Mouse (Mus musculus) ZHBTc4 (cell line): ENCODE measurements around the gene Atox1.

ENCODE experiments used
- DNase-seq: peaks from one replicate; pipeline ENCODE4 v3.0.0-alpha.2; 2011; ENCODE audit warnings: low read depth, low spot score

The Atox1 gene

DNA sequence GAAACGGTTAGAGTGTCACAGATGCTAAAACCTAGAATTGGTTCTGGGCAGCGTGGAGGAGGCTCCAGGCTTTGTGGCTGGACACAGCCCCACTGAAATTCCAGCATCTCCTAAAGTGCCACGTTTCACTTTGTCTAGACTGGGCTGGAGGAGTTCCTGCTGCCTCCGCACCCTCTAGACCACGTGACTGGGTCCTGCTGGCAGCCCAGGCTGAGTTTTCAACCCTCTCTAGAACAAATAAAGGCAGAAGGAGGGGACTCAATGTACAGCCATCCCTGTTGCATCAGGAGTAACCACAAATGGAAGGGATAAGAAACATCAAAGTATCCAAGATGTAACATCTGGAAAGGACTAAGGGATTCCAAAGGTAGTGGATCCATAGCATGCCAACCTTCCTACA is 46.7 kb downstream of the Atox1 start:
- peak; percentile 67 for DNase-seq

DNA sequence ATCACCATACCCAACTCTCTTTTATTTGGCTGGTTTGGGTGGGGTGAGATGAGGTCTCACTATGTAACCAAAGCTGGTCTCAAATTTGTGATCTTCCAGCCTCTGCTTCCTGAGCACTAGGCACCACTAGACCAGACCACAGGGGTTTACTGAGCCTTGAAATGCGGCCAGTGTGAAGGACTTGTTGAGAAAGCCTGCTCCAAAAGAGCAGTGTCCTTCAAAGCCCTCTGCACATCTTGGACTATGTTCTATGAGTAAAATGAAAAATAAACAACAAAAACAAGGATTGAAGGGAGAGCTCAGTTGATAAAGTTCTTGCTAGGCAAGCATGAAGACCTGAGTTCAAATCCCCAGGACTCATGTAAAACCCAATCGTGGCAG is 47.6 kb downstream of the Atox1 start:
- DNase-seq = no peak

DNA sequence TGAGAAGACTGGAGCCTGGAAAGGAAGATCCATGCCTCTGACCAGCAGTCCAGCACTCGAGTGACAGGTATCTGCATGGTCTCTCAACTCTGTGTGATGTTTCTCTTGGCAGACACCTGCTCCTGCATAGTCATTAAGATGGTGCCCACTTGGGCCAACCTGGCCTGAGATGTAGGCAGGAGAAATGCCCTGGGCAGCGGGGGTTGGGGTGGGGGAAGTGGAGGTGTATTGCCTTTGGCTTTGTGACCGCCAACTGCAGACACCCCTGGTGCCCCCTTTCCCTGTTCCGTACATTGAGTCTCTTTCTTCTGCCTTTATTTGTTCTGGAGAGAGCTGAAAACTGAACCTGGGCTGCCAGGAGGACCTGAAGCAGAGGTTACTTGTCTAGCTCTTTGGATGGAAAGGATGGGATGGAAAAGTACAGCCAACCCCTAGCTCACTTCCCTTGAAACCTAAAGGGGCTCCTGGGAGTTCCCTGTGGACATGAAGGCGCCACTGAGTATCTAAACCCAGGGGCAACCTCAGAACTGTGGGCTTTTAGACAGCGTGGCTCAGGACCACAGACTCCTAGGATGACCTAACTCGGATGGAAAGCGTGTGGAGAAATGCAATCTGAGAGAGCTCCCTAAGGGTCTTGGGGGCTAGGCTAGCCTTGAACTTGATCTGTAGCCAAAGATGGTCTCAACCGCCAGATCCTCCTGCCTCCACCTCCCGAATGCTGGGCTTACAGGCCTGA is 48.2 kb downstream of the Atox1 start:
- no peak for DNase-seq

DNA sequence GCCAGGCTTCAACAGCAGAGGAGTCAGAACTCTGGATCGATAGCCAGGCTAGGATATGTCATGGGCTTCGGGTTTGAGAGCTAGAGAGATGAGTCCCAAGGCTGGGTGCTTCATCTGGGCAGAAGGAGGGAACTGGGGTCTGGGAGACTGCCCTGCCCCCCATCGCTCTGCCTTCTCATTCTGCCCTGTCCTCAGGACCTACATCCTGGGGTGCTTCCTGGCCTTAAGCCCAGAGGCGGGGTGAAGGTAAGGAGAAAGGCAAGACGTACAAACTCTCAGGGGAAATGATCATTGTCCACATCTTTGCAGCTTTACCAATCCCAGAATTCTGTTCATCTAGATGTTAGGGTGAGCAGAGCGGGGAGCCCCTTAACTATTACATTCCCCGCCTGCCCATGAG is 49.0 kb downstream of the Atox1 start:
- DNase-seq = no peak

DNA sequence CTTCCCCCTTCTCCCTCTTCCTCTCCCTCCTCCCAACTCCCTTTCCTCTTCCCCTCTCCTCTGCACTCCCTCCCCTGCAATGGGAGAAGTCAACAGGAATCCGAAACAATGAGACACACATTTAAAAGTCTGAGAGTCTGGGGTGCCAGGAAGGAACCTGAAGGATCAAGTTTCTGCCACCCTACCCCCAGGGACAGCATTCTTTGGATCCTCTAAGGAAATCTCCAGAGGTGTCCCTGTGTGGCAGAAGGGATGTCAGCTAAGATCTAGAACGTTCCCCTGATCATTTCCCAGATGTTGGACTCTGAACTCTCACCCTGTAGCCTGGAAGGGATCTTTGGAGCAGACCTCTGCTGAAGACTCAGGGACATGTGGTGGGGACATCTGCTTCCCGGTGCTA is 50.5 kb downstream of the Atox1 start:
- no peak for DNase-seq

DNA sequence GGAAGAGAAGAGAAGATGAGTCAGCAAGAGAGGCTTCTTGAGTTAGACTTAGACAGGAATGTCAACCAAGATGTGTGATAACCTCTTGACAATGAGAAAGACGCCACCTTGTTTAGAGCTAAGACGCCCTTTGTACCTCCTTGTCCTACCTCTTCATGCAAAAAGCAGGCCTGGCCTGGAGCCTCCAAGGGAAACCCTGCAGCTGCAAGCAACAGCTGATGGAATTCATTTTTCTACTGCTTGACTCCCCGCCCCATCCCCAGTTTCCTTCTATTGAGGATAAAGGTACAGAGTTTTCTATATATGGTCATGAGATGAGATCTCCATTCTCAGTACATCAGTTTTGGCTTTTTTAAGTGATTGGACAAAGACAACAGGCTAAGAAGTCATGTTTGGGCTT is 51.0 kb downstream of the Atox1 start:
- DNase-seq = no peak

DNA sequence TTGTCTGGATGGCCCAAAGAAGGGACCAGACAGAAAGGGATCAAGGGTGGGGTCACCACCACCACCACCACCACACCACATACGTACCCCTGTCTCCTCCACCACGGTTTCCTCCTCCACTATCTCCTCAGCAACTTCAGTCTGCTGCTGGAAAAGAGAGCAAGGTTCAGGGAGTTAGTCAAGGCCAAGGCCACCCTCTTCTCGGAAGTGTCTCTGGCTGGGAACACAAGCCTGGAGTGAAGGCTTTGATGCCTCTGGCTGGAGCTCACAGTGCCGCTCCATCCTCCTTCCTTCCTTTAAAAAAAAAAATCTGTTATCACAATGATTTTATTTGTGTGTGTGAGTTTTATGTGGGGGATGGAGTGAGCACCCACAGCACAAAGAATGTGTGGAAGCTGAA is 53.9 kb downstream of the Atox1 start:
- no peak for DNase-seq

DNA sequence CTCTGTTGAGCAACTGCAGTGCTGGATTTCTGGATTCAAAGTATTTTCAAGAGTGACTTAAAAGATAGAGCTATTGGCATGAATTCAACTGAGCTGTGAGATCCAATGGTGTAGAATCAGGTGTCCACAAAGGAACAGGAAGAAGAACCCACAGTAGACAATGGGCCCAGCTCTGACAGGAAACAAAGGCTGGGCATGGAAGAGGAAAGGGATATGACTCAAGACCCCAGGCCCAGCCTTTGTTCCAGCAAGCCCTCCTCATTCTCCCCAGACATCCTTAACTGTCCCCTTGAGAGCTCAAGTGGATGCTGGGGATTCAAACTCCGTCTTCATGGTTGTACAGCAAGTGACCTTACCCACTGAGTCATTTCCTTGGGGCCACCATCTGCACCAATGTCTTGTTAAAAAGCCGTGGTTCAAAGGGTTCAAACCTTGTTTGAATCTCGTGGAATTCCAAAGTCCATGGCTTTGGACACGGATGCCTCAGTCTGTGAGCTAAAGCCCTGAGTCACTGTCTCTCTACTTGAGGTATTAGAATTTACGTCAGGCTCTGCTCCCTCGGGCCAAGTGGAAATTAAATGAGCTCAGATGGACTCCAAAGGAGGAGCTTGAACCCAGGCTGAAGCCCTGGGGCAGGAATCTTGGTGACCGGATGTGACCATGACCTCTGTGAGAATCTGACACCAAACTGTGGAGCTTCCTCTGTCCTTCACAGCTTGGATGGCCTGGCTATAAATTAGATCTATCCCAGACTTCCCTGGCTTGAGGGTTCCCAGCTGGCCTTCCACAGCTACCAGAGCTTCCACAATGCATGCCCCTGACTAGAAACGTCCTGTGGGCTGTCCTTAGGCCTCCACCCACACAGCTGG is 55.2 kb downstream of the Atox1 start:
- DNase-seq = no peak

DNA sequence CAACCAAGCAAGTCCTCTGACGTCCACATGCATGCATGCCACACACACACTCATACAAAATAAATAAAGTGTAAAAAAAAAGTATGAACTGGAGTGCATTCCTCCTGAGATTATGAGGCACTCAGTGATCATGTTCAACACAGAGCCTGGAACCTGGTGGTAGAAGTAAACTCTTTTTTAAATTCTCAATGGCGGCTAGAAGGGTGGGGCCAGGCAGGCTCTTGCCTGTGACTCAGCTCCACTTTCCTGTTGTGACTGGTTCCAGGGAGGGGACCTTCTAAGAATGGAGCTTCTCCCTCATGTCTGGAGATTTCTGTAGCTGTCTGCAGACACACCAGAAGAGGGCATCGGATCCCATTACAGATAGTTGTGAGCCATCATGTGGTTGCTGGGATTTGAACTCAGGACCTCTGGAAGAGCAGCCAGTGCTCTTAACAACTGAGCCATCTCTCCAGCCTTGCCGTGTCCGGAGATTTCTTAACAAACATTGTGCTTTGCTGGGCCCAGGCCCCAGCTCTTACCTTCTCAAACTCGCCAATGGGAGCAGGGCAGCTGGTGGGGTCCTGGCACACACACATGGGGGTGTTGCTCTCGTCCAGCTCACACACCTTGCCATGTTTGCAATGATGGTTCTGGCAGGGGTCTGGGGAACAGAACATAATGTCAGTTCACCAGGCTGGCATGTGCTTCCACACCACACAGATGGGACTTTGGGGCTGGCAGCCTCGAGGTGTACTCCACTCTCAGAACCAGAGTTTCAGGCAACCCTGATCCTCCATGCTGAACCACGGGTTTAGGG is 56.2 kb downstream of the Atox1 start:
- DNase-seq = peak; percentile 62

DNA sequence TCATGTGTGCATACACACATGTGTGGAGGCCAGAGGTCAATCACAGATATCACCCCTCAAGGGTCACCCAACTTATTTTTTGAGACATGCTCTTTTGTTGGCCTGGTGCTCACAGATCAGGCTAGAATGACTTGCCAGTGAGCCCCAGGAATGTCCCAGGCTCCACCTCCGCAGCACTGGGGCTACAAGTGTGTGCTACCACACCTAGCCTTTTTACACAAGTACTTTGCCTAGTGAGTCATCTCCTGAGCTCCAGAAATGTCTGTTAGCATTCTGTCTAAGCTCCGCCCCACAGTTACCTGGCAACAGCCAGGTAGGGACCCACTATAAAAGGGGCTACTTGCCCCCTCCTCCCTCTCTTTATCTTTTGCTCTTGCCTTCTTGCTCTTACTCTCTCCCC is 60.2 kb downstream of the Atox1 start:
- DNase-seq = no peak

DNA sequence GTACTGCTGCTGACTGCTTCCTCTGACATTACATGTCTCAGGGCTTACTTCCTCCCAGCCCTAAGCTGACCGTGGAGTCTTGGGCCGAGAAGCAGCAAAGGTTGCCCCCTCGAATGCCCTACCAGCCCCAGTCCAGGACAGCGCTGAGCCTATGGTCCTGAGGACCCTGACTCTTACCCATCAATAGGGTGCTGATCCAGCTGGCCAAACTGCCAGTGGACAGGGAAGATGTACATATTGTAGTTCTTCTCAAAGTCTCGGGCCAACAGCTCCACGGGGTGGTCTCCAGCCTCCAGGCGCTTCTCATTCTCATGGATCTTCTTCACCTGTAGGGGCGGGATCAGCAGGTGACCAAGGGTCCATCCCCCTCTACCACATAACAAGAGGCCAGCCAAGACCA is 62.7 kb downstream of the Atox1 start:
- DNase-seq = no peak

DNA sequence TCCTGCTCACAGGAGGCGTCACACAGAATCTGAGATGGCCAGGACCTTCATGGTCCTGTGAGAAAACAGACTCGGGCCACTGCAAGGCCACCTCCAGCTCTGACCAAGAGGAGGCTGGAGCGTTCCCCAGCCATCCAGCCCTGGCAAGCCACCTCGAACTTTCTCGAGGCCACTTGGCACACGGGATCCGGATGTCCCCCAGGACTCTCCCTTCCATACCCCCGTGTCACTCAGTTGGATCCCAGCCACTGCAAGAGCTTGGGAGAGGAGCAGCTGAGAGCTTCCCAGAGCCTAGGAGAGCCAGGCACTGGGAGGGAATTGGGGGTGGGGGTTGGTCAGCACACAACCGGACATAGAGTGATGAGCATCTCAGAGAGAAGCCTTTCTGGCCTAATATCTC is 63.6 kb downstream of the Atox1 start:
- DNase-seq = no peak

DNA sequence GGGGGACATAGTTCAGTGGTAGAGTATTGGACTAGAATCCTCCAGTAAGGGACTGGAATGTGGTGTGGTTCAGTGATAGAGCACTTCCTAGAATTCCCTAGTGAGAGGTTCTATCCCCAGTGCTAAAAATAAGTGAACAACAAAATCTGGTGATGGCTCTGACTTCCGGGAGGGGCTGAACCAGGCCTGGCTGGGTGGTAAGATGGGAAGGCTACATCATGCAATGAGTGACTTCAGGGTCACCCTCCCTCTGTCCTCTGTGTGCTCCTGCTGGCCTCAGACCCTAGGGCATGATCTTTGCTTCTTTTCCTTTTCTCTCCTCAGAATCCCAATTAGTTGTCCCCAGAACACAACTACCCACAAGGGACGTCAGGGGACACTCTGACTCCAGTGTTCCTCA is 64.0 kb downstream of the Atox1 start:
- no peak for DNase-seq
